Mouse (Mus musculus) layer of hippocampus, adult 9-10 months (tissue): ENCODE data around the gene Apba1.

ENCODE experiments used
- DNase-seq: peaks from one replicate; pipeline ENCODE4 v3.0.0; 2022; ENCODE audit warnings: low spot score

Apba1 gene

GRCm38 (mm10) chr19:23758554-23759321 is at the start of gene Apba1:
Gene Apba1, plus strand, starts transcription at chr19:23758887.
- DNase-seq: peak; percentile 42

DNA sequence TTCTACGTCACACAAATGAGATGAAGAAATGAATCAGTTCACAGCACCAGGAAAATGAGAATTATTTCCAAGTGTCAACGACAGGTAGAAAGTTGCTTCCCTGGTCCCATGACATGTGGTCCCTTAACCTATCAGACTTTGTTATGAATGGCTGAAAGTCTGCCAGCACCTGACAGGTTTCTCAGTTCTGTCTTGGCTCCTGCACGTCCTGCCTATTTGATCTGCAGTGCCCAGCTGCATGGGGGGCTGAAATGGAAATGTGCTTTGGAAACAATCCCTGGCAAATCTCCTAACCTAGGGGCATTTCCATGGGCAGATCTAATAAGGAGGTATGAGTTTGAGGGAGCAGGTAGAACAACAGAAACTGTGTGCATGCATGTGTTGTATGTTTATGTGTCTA is 12.2 kb upstream of the Apba1 start:
- no peak for DNase-seq

GRCm38 (mm10) chr19:23757011-23757410 is 1.7 kb upstream of the Apba1 start:
- DNase-seq: no peak

DNA sequence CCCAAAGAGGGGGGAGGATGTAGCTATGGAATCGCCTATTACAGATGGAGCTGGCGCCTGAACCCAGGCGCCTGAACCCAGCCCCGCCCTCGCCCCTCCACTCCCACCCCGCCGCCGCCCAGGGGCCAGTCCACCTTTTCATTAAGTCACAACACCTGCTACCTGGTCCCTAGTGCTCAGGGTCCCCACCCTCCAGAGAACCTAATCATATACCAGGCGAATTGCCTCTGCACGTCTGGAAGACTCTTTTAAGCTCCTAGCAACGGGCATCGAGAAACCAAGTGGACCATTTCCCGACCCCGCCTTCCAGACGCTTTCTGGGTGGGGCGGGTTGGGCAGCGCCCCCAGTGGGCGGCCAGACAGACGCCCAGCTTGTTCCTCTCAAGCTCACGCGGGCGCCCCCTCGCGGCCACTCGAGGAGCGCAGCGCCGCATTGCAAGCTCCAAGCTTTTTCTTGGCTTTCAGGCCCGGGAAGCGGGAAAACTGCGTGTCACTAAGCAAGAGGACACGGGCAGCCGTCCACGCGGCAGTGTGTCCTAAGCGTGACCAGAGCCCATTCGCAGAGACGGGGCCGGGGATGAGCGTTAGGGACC is 630 bp upstream of the Apba1 start:
- peak; percentile 92 for DNase-seq

DNA sequence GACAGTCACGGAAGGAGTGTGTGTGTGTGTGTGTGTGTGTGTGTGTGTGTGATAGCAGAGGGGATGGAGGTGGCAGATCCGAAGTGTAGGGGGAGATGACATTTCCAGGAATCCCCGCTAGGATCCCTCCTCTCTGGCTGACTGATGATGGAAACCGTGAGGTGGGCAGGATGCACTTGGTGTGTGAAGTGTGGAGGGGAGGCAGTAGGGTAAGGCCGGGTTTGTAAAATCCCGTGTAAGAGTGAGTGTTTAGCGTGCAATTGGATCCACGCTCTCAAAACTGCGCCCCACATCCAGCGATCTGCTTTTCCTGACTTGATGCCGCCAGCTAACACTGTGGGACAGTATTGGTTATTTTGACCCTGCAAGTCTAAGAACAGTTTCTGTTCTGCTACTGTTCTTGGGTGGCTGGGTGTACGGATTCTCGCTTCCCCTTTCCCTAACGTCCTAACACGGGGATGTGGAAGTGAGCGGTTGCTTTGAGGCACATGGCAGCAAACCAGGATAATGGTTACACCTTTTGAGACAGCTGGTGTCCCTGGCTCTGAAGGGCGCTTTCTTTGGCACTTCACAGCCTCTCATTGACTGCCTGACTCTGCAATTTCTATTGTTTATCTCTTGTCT is 747 bp downstream of the Apba1 start:
- DNase-seq: peak; percentile 15

GRCm38 (mm10) chr19:23763371-23763770 is 4.7 kb downstream of the Apba1 start:
- no peak for DNase-seq

DNA sequence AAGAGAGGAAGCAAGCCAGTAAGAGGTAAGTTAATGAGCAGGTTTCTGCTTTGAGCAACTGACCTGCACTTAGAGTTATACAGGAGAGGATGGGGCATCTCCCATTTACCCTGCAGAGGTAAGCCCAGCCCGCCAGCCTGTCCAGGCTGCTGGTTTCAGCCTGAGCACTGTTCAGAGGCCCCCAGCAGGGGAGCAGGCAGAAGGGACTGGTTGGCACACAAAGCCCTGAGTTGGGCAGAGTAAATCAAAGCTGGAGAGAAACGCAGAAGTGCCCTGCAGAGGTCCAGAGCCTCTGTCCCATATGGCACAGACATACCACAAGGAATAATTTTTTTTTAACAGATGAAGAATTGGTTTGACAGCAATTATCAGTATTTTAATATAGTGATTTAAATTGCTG is 5.4 kb downstream of the Apba1 start:
- DNase-seq: no peak

DNA sequence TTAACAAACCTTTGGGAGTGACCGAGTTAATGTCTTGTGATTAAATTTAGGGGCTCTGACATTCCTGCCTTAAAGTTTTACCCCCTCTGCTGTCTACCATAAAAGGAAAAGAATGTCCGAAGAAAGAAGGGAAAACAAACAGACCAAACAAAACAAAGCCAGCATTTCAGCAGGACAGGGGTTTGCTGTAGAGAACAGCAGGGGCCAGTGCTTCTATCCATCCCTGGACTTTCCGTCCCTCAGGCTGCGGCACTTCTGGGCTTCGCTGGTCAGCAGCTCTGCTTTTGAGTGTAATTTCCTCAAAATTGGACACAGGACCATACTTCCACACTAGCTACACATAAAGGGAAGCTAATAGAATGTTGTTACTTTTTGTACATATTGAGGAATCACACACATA is 10.2 kb downstream of the Apba1 start:
- no peak for DNase-seq

- DNase-seq: no peak
Observed at GRCm38 (mm10) chr19:23770494-23771423, 12.1 kb downstream of the Apba1 start.

GRCm38 (mm10) chr19:23771971-23772370 is 13.3 kb downstream of the Apba1 start:
- no peak for DNase-seq

- DNase-seq: no peak
Observed at GRCm38 (mm10) chr19:23775356-23775755, 16.7 kb downstream of the Apba1 start.

DNA sequence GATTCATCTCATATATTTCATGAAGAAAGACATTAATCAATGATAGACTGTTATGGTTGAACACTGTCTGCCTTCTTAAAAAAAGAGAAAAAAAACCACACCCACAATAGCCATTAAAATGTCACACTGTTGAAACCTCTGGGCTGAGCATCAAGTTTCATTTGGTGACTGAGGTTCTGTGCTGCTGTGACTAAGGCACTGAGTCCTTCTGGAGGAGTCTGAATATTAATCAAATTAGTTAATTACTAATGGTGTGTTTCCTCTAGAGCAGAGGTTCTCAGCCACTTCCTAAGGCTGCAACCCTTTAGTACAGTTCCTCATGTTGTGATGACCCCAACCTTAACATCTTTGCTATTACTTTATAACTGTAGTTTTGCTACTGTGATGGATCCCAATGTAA is 20.4 kb downstream of the Apba1 start:
- no peak for DNase-seq

- DNase-seq: no peak
Observed at GRCm38 (mm10) chr19:23780105-23780504, 21.4 kb downstream of the Apba1 start.

DNA sequence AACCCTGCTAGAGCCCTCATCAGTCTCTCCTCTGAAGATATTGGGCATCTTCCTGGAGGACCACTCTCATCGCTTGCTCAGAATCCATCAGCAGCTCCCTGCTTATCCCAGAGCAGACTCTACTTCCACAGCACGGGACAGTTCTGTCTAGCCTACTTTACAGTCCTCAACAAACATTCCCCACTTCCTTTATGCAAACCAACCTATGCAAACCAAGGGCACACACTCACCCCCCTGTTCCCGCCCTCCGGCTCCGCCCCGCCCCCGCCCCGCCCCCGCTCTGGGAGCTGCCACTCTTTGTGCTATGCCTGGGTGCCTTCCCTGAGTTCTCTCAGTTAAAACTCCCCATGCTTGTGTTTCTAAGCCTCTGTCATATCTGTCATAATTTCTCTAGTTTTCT is 23.3 kb downstream of the Apba1 start:
- DNase-seq: no peak

DNA sequence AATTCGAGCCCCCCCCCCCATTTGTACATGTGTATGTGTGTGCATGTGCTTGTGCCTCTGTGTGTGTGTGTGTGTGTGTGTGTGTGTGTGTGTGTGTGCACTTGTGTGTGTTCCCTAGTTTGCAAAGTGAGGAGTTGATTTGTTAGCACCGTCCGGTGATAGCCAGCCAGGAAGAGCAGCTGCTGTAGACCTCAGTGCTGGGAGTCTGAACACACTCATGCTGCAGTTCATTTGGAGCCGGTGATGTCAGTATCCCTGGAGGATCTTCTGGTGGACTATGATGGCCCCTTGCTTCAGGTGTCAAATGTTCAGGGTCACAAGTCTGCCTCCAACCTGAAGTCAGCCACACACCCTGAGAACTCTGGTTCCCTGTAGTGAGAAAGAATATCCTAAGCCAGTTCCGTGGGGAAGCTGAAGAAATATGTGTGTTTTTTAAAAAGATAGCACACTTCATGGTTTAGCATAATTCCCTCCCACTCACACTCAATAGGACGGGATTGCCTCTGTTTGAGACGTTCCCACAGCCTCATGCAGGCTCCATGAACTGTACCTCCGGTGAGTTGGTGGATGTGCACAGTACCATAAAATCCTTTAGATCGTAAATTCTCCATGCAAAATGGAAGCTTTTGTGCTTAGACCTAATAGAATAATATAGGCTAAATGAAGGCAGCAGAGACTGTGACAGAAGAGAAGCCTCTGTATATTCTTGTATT is 29.9 kb downstream of the Apba1 start:
- no peak for DNase-seq

- no peak for DNase-seq
Observed at GRCm38 (mm10) chr19:23791704-23792103, 33.0 kb downstream of the Apba1 start.

- DNase-seq: no peak
Observed at GRCm38 (mm10) chr19:23792559-23792958, 33.9 kb downstream of the Apba1 start.

- DNase-seq: no peak
Observed at GRCm38 (mm10) chr19:23794491-23794890, 35.8 kb downstream of the Apba1 start.

DNA sequence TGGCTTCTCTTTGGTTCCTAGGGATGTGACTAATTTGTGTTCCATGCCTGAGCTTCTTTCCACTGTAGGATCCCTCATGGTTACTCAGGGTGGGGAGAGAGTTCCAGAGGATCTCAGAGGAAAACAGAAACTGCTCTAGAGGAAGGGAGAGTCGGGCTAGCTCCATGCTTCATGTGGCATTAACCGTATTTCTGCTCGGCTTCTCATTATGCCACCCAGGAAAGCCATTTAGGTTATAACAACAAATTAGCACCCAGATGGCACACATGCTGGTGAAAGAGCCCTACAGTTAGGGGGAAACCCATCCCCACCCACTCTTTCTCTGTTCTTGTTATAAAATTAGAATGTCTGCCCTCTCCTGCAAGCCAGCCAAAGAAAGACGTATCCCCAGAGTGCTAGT is 36.5 kb downstream of the Apba1 start:
- peak; percentile 52 for DNase-seq

- no peak for DNase-seq
Observed at GRCm38 (mm10) chr19:23801174-23801573, 42.5 kb downstream of the Apba1 start.

DNA sequence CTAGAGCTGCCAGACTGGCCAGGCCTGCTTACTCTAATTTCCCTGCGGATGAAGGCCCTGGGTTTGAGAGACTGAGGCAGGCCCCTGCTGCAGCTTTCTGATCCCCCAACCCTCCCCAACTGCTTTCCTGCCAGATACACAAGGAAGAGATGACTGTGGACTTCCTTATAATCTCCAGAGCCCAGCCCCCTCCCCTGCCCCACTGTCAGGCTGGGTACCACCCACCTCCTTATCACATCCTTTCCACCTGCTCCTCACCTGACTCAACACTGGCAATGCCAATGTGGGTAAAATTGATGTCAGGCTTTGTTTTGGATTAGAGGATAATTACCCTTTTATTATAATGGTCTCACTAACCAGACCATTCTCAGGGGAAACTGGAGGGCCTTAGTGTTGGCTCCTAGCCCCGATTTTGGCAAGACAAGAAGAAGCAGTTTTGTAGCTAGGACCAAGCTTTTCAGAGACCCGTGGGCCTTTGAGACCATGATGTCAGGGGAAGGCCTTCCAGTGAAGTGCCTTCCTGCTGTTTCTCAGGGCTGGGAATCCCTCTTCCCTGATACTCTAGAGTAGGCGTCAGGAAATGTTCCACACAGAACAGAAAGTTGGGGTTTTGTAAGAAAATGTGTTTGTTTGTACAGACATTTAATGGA is 44.7 kb downstream of the Apba1 start:
- DNase-seq: no peak
